Mouse (Mus musculus) small intestine, adult 2 months (tissue): ENCODE results near the gene Tmtc1. TPM values are rescaled to one million over a fixed set of nuclear protein-coding genes. Genes with fewer than 3 reads are reported as not detected.

Source experiments
- H3K27ac ChIP-seq: fragments of 200-500 bp; 2 replicates; pipeline ENCODE4 v1.5.1; 2012; ENCODE audit warnings: low read depth, low read length, control low read depth, inconsistent platforms; ENCODE audit not compliant: insufficient read depth
- H3K27me3 ChIP-seq: fragments of 200-500 bp; 2 replicates; pipeline ENCODE4 v1.6.1; 2012; ENCODE audit warnings: mild to moderate bottlenecking, moderate library complexity, low read length, inconsistent platforms; ENCODE audit not compliant: control insufficient read depth, insufficient read depth
- H3K36me3 ChIP-seq: fragments of 200-500 bp; 2 replicates; pipeline ENCODE4 v1.6.1; 2012; ENCODE audit warnings: mild to moderate bottlenecking, low read length, control low read depth, inconsistent platforms; ENCODE audit not compliant: control insufficient read depth, insufficient read depth
- H3K4me1 ChIP-seq: fragments of 200-500 bp; 2 replicates; pipeline ENCODE4 v1.6.1; 2012; ENCODE audit warnings: low read length, inconsistent platforms, mixed read lengths; ENCODE audit not compliant: control insufficient read depth, insufficient read depth, insufficient read length
- H3K4me3 ChIP-seq: fragments of 200-500 bp; 2 replicates; pipeline ENCODE4 v1.5.1; 2012; ENCODE audit warnings: low read depth, mild to moderate bottlenecking, control low read depth, inconsistent platforms, low read length, moderate library complexity
- CTCF ChIP-seq: fragments of 200-500 bp; IDR thresholded peaks from 2 replicates; pipeline ENCODE4 v1.5.1; 2012; ENCODE audit warnings: low read depth, mild to moderate bottlenecking, control low read depth, inconsistent platforms, low read length, moderate library complexity, mixed read lengths; ENCODE audit not compliant: insufficient replicate concordance, insufficient read length; ENCODE audit errors: extremely low read depth
- POLR2A ChIP-seq: fragments of 200-500 bp; IDR thresholded peaks from 2 replicates; pipeline ENCODE4 v1.6.1; 2012; ENCODE audit warnings: low read depth, mild to moderate bottlenecking, control low read depth, inconsistent platforms, low read length, moderate library complexity
- WGBS: fragments of 180-500 bp; shearing (Covaris S2); methylation state at CpG from one replicate; pipeline ENCODE4 v1.1.7; 2018; 5-methylcytosine and 5-hydroxymethylcytosine counted together
- polyA plus RNA-seq: library from polyadenylated mRNA; depleted of rRNA; stranded (reverse); fragments of >200 nt; gene quantifications from 2 replicates; pipeline ENCODE4 v1.2.3, GENCODE M21; 2012

Gene Tmtc1
- polyA plus RNA-seq, 1 experiment: 6.4 TPM

DNA sequence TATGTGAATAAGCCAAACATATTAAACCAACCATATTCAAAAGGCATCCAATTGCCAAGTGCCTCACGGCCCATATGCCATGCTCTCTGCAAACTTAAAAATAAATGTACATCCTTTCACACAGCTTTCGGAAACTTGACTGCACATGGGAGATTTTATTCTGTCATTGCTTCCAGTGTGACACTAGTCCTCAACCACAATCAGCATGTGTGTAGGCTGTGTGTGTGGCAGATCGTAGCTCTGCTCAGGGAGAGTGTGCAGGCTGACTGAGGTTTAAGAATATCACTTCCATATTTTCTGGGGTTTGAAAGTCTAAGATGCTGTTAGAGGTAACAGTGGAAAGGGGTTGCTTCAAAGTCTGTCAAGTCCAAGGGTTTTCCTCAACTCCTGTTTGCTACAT is 188.1 kb downstream of the Tmtc1 start:
- Histone ChIP-seq H3K4me1 (no peaks in the 10 kb centered on the region), H3K27ac (no peak overlapping the region), H3K27me3 (no peaks in the 10 kb centered on the region), H3K4me3 (no peak overlapping the region), H3K36me3 (no peaks in the 10 kb centered on the region)
- 90% methylated on average over 3 of the region's 3 CpGs for WGBS
- TF ChIP-seq CTCF (no peak), POLR2A (no peak)

DNA sequence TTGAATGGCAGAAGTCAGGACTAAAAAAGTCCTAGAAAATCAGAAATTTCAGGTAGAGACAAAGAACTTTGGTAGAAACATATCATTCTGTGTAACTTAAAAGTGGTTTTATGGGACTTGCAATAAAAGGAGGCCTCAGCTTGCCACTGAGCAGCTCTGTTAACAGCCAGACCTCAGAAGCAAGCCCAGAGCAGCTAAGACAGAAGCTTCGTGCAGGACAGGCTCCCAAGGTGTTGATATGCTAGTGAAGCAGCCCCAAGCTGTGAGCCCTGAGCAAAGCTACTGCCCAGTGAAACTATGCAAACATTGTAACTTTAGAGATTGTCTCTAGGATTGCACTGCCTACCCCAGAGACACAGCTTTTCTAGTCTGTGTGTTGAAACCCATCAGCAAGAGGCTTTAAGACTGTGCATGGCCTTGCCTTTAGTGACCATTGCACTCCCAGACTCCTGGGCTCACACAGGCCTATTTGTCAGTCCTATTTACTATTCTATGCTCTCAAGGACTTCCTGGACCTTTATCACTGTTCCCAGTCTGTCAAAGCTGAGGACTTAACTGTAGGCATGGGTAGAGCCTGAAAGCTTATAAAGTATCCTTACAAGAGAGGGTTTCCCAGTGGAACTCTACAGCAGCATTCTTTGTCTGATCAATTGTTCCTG is 188.7 kb downstream of the Tmtc1 start:
- H3K27ac ChIP-seq: no peak overlapping the region
- WGBS: 93% methylated on average over 1 of the region's 1 CpGs
- H3K27me3 ChIP-seq: no peaks in the 10 kb centered on the region
- no peaks in the 10 kb centered on the region for H3K4me1 ChIP-seq
- H3K36me3 ChIP-seq: no peaks in the 10 kb centered on the region
- H3K4me3 ChIP-seq: no peak overlapping the region
- TF ChIP-seq POLR2A: no peak
- TF ChIP-seq CTCF: no peak

DNA sequence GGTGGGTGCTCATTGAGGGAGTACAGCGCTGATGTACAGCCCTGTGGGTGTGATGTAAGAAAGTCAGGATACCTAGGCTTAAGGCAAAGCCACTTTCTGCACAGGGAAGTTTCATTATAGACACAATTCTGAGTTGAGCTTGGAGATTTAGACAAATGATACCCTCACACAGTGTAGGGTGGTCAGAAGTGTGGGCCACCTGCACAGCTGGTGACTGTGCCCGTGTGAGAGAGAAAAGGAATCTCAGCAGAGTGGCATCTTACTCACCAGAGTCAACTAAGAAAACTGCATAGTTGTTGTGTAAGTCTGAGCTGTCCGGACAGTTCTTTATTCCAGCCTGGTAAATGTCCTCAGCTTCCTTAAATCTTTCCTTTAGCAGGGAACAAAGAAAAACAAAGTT is 195.0 kb downstream of the Tmtc1 start:
- Histone ChIP-seq H3K4me3 (no peak overlapping the region), H3K4me1 (no peaks in the 10 kb centered on the region), H3K36me3 (no peaks in the 10 kb centered on the region), H3K27me3 (no peaks in the 10 kb centered on the region), H3K27ac (no peak overlapping the region)
- TF ChIP-seq CTCF (no peak), POLR2A (no peak)
- 85% methylated on average over 3 of the region's 3 CpGs for WGBS

DNA sequence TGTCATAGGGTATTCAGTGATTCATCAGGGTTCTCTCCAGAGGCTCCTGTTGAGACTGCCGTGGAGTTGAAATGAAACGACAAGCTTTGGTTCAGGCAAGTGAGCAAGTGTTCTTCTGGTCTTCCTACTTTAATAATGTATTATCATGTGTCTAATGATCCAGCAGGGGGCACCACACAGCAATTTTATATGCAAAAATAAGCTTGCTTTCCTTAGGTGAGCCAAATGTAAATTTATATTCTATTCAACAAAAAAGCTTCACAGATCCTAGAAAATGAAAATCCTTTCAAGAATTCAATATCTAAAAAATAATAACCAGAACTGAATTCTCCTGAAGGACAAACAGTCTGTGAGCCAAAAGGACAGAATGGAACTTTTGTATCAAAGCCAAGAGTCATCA is 195.6 kb downstream of the Tmtc1 start:
- TF ChIP-seq CTCF (no peak), POLR2A (no peak)
- H3K27ac ChIP-seq: no peak overlapping the region
- H3K36me3 ChIP-seq: no peaks in the 10 kb centered on the region
- WGBS: 10% methylated on average over 2 of the region's 2 CpGs
- no peaks in the 10 kb centered on the region for H3K27me3 ChIP-seq
- H3K4me3 ChIP-seq: no peak overlapping the region
- no peaks in the 10 kb centered on the region for H3K4me1 ChIP-seq

DNA sequence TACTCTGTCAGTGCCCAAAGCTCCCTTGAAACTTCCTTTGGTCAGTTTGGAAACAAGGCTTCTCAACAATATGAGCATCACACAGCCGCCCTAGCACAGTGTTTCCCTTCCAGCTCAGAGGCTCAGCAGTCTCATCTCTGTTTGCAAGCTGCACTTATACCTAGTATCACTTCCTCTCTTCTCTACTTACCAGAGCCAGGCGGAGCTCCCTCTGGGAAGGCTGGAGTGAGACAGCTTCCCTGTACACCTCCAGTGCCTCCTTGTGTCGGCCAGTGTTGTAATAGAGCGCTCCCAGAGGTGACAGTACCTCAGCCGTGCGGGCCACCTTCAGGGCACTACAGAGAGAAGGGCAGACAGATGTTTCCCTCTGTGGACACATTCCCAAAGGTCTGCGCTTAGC is 197.6 kb downstream of the Tmtc1 start:
- Histone ChIP-seq H3K27ac (no peak overlapping the region), H3K4me3 (no peak overlapping the region), H3K4me1 (no peaks in the 10 kb centered on the region), H3K27me3 (no peaks in the 10 kb centered on the region), H3K36me3 (no peaks in the 10 kb centered on the region)
- WGBS: 80% methylated on average over 7 of the region's 7 CpGs
- TF ChIP-seq POLR2A (no peak), CTCF (no peak)

DNA sequence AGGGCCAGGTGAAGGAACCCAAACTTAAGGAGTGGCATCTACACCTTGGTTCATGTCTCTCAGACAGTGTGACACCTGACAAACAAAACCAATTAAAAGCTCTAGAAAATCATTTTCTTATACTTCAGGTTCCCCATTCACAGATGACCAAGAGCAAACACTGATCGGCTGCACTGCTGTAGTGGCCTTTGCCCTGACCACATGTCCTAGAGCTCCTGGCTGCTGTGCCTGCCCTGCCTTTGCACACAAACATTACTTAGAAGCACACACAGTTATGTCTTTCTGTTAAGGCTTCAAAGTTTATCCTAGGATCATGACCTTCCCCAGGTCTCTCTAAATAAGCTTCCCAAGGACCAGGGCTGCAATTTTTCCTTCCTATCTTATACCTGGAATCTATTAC is 199.4 kb downstream of the Tmtc1 start:
- WGBS: 37% methylated on average over 1 of the region's 1 CpGs
- TF ChIP-seq CTCF: no peak
- TF ChIP-seq POLR2A: no peak
- H3K27ac ChIP-seq: no peak overlapping the region
- H3K27me3 ChIP-seq: no peaks in the 10 kb centered on the region
- H3K36me3 ChIP-seq: no peaks in the 10 kb centered on the region
- H3K4me1 ChIP-seq: no peaks in the 10 kb centered on the region
- no peak overlapping the region for H3K4me3 ChIP-seq

DNA sequence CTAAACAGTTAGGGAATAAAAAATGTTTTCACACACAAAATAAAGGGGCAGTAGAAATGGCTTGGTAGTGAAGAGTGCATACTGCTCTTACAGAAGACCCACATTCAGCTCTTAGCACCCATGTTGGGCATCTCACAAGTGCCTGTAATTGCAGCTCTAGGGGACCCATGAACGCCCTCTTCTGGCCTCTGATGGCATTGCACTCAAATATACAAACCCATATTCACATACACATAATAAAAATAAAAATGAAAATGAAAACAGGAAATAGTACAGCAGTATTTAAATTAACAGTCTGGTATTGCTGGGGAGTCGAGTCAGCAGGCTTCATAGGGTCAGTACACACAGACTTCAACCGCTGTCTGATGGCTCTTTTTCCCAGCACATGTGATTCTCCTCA is 201.9 kb downstream of the Tmtc1 start:
- Histone ChIP-seq H3K36me3 (no peaks in the 10 kb centered on the region), H3K27me3 (no peaks in the 10 kb centered on the region), H3K4me1 (no peaks in the 10 kb centered on the region), H3K27ac (no peak overlapping the region), H3K4me3 (no peak overlapping the region)
- WGBS: 58% methylated on average over 3 of the region's 3 CpGs
- TF ChIP-seq POLR2A (no peak), CTCF (no peak)
